Mouse (Mus musculus) ES-CJ7 (cell line): Measurements from ENCODE around the gene Gm5129.
"Not testable (repeated sequence)": the region's sequence is repeated elsewhere in the genome, so short reads cannot be mapped to it uniquely, and the experiment has no call there.

Source experiments
- DNase-seq: peaks from one replicate; pipeline ENCODE4 v3.0.0; 2011; ENCODE audit warnings: low read depth, low spot score

Gm5129 gene

DNA sequence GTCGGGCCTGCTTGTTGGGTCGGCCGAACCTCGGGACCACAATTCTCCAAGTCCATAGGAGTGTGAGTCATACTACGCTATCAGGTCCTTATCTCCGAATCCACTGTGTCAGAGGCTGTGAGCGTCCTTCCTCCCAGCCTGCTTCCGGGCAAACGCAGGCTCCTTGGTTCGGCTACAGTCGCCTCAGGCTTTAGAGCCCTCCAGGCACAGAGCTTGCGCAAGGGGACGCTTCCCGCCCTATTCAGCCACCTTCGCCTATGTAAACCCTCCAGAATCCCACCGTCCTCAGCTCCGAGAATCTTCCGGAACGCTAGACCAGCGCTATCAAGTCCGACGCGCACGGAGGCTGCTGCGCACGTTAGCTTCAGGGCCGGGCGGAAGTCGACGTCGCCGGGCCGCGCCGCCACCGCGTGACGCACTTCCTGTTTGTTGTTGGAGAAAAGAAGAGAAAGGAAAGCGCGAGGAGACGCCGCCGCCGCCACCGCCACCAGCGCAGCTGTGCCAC, at the start of gene Gm5129, which contains the start of gene Dnajb6:
Gene Gm5129, minus strand, starts transcription at position 380 of the 505 bp plus-strand sequence.
Gene Dnajb6, plus strand, starts transcription at position 132 of the 505 bp plus-strand sequence.
- DNase-seq: peak; percentile 96

DNA sequence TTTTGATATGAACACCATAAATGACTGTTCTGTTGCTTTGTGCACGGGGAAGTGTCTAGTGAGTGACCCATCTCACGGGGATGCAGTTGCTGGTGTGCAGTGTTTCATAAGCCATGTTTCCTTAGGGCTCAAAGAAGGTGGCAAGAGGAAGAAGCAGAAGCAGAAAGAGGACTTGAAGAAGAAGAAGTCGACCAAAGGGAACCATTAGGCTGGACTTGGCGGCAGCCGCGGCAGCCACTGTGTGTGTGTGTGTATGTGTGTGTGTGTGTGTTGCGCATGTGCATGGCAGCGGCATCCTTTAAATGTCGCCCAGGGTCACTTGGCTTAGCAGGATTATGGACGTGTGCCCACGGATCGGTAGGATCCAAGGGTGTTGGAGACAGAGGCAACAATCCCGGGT, 49.2 kb upstream of the Gm5129 start:
- not testable (repeated sequence) for DNase-seq

DNA sequence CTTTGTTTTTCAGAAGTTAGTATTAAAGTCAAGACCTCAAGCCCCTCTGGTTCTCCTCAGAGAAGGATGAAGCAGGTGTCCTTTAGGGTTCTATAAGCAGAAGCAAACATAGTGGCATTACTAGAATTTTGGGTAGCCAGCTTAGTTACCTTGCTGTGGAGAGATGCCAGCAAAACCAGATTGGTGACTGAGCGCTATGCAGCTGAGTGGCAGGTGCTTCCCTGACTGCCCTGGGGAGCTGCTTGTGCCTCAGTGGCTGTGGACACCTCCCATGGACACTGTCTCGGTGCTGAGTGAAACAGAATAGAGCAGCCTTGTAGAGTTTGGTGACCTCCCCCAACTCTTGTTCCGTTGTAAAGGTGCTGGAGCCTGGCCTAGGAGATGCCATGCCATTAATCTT, 46.5 kb upstream of the Gm5129 start:
- no peak for DNase-seq

DNA sequence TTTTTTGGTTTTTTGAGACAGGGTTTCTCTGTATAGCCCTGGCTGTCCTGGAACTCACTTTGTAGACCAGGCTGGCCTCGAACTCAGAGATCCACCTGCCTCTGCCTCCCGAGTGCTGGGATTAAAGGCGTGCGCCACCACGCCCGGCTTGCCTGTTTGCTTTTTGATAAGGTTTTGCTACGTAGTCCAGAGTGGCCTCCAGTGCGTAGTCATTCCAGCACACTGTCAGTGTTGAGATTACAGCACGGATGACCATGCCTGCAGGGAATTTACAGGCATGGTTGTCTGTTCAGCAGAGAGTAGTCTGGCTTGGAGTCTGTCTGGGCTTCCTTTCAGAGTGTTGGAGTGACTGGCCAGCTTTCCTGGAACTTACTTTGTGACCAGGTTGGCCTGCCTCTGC, 44.0 kb upstream of the Gm5129 start:
- DNase-seq: not testable (repeated sequence)

DNA sequence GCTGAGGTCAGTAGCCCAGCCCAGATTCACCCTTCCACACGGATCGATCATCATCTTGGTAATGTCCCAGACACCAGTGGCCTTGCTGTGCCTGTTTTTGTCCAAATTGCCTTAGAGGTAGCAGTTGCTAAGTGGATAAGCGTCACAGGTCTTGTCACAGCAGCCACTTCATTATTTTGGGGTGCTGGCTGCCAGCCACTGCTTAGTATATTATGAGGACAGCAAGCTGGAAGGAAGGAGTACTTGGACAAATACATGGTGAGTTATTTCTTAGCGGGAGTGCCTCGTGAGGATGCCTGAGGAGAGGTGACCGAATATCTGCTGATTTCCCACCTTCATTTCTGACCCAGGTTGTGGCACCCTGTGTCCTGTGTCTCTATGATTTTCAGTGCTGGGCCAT, 42.3 kb upstream of the Gm5129 start:
- DNase-seq: no peak

DNA sequence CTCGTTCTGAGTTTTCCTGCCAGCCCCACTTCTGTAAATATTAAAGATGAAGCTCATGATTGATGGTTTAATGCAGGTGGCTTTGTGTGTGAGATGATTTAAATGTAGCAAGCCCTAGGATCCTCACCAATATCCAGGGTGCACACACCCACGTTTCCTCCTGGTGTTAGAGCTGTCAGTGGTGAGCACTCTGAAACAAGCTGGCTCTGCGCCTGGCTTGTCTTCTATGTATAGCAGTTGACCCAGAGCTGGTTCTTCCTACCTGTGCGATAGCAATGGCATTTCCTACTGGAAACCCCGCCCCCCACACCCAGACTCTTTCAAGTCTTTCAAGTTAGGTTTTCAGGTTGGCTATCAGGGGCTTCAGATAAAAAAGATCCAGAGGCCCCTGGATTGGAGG, 39.7 kb upstream of the Gm5129 start:
- no peak for DNase-seq

DNA sequence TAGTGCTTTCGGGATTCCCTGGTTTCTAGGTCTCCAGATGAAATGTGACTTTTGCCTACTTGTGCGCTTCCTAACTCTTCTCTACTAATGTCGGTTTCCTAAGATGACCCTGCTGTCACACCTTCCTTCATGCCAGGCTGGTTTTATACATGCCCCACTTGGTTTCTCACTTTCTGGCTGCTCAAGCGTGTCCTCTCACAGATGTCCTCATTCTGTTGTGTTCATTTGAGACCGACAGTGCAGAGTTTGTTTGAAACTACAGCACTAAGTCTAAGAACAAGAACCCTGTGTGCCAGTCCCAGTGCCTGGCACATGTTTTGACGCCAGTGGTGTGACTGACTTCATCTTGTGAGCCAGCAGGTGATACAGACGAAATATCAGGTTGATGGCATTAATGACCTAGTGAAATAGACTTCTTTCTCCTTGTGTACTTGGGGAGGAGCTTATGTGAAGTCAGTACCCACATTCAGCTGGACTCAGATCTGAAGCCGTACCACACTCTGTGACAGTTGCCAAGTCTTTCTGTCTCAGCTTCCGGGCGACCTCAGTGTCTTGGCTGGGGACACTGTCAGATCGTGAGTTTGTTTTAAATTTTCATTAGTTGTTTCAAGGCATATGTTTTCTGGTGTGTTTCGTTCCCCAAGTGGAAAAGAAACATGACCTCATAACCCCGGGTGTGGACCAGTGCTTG, 37.9 kb upstream of the Gm5129 start:
- DNase-seq: no peak

DNA sequence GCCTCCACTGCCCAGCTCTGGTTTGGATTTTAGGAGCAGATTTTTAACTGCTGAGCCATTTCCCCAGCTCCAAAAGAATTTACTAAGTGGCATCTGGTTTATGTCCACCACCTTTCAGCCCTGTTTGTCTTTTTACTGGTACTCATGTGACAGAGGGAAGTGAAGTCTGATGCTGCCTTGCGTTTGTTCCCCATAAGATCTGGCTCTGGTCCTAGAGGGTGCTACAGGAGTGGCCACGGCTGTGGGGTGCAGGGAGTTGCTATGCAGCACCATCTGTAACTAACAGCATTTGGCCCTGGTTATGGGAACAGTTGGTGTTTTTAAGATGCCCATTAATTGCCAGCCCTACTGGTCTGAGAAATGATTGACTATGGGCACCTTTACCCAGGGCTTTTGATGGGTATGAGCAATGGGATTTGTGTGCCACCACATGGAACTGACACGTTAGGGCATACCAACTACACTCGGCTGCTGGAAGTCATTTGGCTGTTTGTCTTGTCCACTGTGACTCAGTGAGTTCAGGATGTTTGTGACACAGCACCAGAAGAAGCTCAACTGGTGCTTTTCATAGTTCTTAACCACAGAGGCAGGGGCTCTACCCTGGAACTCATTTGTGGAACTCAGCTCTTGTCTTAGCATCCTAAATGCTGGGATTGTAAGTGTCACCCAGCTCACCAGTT, 37.1 kb upstream of the Gm5129 start:
- no peak for DNase-seq

DNA sequence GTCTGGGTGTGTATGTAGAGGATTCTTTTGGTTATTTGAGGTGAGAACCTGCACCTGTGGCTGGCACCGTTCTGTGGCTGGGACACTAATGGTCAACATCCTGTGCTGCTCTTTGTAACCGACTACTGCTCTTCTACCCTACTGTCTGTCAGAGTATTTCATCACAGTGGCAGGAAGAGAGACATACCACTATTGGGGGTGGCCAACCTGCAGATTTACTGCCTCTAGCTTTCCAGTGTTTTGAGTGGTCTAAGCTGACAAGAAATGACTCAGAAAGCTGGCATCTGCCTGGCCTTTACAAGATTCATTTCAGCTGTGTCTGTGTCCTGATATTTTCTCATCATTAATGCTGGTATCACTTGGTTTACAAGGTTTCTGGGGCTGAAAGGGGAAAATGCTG, 36.3 kb upstream of the Gm5129 start:
- DNase-seq: no peak

DNA sequence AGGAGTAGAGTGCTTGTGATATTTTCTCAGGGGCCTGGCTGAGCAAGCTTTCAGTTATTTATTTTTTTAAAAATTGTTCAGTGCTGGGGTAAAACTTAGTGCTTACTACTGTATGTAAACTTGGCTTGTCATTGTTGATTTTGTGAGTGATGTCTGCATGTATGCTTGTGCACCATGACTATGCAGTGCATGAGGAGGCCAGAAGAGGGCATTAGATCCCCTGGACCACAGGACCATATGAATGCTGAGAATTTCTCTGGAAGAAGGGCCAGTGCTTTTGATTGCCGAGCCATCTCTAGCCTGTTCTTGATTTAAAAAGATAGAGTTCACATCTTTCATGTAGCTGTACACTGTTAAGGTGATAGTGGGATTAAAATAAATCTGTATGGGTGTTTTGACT, 35.2 kb upstream of the Gm5129 start:
- peak; percentile 48 for DNase-seq

DNA sequence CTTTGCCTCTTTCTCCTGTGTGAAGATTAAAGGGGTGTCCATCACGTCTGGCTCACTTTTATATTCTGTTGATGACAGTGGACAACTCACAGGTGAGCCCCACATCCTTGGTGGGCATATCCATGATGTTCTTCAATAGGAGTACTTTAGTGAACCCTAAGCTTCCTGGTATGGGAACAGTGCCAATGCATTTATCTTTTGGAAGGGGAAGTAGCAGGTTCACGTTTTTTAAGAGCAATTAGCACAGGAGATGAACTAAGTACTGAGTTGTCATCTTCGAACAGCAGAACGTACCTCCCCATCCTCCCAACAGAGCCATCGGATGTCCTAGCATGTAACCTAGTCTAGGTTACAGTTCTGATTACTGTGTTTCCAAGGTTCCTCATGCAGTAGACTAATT, 23.6 kb upstream of the Gm5129 start:
- no peak for DNase-seq

DNA sequence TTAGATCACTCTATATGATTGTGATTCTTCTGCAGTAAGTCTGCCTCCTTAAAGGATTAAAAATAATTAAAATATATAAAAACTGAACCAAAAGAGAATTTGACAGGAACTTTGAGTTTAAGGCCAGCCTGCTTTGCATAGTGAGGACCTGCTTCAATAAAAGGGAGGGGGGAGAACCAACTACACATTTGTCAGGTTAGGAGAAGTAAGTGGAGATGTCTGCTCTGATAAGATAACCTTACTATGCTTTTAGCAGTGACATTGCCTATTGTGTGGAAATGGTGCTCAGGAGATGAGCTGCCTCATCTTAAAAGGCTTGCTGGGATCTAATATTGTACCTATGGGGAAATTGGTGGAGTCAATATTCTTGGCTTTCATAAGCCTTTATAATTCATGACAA, 17.2 kb upstream of the Gm5129 start:
- DNase-seq: no peak

DNA sequence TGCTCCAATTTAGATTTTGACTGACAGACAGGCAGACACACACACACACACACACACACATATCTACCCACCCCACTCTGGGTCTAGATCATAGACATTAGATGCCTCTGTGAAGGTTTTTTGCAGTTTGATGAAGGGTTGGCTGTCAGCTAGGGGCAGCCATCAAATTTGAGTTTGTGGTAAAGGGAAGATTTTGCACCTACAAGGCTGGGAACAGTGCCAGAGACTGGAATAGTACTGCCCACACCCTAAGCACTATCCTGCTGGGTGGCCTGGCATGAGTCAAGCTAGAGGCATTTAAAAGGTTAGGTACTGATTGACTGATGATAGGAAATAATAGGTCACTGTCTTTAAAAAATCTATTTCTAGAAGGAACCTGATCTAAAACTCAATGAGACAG, 15.6 kb upstream of the Gm5129 start:
- DNase-seq: no peak

DNA sequence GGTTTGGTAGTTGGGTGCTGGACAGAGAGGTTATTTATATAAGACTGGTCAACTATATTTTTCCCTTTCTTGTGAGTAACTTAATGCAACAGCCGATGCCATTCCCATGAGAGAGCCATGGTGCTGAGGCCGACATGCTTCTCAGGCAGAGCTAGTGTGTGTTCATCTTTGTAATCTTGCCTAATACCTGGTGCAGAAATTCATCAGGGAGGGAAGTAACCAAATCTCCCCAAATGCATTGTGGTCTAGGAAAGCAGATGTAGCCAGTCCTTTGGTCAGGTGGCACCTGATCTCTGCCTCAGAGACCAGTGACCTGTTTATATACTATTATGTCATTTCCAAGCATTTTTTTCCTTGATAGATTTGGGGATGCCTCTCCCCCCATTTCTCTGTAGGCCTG, 11.9 kb upstream of the Gm5129 start:
- no peak for DNase-seq

DNA sequence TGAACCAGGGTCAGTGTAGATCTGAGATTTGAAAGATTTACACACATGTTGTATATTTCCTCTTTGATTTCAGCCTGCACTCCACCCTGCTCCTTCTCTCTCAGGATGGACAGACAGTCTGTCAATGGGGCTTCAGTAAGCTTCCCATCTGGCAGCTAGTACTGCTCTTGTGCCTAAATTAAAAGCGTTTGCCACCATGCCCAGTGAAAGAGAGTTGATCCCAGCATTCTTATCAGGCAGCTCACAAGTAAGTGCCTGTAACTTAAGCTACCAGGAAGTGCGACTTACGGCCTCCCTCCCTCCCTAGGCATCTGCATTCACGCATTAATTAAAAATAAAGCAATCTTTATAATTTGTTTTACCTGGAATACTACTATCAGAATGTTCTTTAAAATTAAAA, 5.4 kb upstream of the Gm5129 start:
- DNase-seq: no peak

DNA sequence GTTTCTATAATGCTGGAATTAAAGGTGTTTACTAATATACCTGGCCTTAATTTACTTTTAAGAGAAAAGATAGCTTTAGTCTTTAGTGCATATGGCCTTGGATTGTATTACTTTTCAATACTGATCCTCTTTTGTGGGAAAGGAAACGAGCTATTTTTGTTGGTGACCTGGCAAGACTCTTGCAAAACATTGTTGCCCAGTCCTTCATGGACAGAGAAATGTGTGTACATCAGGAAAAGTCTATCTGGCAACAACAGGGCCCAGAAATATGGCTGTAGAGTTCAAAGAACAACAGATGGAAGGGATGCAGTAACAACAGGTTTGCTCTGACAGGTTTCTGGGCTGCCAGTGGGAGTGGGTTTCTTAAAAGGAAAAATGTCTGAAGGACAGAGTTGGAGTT, 4.9 kb upstream of the Gm5129 start:
- no peak for DNase-seq

DNA sequence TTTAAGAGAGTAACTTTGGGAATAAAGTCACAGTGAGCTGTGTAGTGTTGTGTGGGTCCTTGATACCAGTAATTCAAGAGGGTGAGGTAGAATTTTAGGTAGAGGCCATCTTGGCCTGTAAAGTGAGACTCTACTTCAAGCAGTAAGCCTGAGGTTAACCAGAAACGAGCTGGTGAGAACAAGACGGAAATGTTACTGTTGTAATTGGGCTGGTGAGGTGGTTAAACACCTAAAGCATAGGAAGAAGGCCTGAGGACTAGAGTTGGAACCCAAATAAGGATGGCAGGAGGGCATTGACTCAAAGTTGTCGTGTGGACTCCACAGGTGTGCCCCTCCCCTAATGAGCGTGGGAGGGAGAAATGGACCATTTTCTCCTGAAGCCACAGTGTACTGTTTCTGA, 2.3 kb upstream of the Gm5129 start:
- no peak for DNase-seq

DNA sequence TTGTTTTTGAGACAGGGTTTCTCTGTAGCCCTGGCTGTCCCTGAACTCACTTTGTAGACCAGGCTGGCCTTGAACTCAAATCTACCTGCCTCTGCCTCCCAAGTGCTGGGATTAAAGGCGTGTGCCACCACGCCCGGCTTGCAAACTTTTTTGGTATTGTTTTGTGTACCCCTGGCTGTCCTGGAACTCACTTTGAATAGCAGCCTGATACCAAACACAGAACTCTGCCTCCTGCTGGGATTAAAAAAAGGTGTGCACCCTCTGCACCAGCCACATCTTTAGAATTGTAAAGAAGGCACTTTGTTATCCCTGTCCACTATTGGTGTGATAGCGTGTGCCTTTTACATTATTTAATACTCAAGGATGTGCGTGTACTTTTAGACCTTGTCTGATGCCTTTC, 1.7 kb upstream of the Gm5129 start:
- DNase-seq: peak; percentile 92

DNA sequence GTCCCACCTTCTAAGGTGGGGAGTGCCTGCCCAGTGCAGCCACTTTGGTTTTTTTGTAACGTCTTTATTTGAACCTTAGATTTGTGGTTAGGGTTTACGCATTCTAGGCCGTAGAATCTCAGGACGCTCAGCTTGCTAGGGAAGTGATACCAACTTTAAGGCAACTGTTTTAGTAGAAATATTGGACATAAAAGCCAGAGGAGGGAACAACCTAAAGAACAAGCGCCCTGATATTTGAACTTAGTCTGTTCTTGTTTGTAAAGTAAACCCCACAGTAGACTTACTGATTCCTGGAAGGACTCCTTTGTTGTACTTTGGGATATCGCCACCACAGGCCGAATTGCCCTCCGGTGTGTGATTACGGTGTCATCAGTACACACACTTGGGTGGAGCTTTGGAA, 1.2 kb upstream of the Gm5129 start:
- DNase-seq: peak; percentile 41

DNA sequence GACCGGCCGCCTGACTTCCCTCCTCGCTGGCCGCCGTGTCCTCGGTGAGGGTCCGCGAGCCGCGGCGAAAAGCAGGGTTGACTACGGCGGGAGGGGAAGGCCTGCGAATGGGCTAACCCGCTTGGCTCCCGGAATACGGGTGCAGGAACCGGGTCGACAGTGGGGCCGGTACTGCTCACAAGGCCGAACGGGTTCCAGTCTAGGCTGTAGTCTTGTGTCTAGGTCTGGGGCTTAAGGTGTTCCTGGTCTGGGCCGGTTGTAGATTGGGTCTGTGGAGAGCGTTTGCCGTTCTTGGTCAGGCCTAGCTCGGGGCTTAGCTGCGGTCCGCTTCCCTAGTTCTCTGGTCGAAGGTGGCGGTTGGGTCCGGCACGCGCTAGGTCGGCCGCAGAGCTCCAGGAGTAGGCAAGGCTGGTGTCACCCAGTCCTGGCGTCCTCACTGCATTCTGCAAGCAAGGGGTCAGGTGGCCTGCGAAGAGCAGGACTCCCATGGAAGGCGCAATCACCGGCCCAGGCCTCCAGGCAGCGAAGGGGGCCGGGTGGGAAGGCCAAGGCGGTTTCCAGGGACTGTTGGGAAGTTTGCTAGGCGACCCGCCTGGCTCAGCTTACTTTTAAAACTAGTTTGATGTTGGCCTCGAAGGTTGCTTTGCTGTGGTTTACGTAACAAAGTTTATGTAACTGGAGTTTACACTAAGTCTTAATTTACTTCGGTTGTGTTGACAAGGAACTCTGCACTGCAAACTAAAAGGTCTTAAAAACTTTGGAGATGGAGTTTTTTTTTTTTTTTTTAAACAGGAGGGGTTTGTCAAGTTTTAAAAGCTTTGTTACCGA, 551 bp upstream of the Gm5129 start:
- DNase-seq: no peak

DNA sequence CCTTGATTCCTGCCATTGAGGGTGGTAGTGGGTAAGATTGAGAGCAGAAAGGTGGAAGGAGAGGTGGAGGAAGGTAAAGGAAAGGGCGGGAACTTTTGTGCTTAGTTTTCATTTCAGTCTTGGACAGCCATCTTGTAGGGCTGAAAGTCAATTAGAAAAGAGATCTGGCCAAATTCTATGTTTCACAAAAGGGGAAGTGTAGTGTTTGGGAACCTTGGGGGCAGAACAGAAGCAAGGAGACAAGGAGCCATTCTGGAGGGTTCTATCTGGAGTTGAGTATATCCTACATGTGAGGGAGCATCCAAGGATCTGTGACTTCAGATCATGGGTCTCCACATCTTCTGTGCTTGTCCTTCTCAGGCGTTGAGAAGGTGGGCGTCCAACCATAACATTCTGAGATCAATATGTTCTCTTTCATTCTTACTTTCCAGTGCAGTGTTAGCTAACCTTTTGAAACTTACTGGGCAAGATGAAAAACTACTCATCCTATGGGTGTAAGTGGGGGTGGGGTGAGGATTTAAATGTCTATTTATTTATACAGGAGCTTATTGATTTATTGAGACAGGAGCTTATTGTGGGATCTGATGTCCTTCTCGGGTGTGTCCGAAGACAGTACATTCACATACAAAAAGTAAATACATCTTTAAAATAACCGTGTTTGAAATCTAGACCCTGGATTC, 765 bp downstream of the Gm5129 start:
- no peak for DNase-seq

DNA sequence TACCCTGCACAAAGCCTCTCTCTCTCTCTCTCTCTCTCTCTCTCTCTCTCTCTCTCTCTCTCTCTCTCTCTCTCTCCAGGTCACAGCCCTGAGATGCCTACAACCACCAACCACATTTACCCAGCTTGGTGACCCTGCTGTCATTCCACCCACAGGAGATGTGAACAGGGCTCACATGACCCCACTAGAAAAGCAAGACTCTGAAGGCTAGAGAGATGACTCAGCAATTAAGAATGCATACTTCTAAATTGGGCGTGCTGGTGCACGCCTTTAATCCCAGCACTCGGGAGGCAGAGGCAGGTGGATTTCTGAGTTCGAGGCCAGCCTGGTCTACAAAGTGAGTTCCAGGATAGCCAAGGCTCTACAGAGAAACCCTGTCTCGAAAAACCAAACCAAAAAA, 9.7 kb downstream of the Gm5129 start:
- peak; percentile 37 for DNase-seq
